Mouse (Mus musculus) neutrophil, adult 65 days (primary cell): ENCODE results near the gene Mad2l1. TPM values are rescaled to one million over a fixed set of nuclear protein-coding genes. Genes with fewer than 3 reads are reported as not detected.

Experiments used
- total RNA-seq: library from RNA; stranded (reverse); gene quantifications from 2 replicates; pipeline ENCODE4 v1.2.4, GENCODE M21; 2023

Gene Mad2l1
- 27.4 and 32.4 TPM in 2 replicates for total RNA-seq

DNA sequence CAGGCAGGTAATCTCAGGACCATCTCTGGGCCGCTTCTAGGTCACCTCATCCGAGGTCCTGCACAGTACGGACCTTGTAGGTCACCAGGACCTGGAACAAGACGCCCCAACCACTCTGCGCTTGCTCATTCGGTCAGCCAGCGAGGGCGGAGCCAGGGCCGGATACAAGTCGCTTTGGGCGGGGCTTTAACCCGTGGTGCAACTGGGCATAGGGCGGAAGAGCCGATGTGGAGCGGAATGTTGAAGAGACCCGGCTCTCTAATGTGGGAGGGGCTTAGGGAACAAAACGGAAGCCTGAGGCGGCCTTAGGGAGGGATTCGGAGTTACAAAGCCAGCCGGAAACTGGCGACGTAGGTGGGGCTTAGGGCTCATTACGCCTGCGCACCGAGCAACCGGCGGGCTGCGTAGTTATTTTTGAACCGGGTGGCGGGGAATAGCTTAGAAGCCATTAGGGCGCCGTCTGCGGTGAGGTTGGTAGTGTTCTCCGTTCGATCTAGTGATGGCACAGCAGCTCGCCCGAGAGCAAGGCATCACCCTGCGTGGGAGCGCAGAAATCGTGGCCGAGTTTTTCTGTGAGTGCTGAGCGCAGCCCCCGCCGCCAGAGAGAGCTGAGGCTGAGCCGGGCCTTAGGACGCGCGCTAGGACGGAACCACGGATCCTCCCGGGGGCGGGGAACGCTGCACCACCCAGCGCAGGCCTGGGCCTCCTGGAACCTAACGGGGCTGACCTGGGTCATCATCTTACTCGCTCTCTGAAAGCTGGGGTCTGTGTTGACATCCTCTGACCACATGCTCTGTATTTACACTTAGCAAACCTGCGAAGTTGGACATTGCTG is at the start of gene Mad2l1:
TSS of gene Mad2l1 (plus strand) at position 363 of the 835 bp plus-strand sequence.

DNA sequence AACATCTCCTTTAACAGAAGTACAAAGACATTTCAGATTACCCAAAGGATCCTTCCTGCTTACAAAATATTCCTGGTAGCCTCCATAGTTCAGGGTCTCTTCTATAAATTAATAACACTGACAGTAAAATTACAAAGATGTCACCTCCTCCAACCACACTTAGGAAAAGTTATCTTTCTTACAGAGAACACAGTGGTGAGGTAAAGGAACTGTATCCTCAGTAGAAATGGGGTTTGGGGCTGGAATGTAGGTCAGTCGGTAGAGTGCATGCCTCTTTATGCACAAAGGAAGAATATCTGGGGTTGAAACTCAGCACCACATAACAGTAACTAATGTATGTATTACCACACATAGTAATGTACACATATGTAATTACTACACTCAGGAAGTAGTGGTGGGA is 24.8 kb downstream of the Mad2l1 start, which contains the start of gene Vmn1r32:
TSS of gene Vmn1r32 (minus strand) at position 101 of the 400 bp plus-strand sequence.

Other genes with a start within 250 kb of the Mad2l1 start
- not detected in 2 replicates for gene Vmn1r32, start 24.7 kb downstream of the Mad2l1 start, total RNA-seq
- gene Vmn1r33, start 82.9 kb downstream of the Mad2l1 start, total RNA-seq: not detected in 2 replicates
- not detected in 2 replicates for gene Vmn1r34, start 108.5 kb downstream of the Mad2l1 start, total RNA-seq
- gene Vmn1r35, start 150.5 kb downstream of the Mad2l1 start, total RNA-seq: not detected in 2 replicates
- not detected in 2 replicates for gene Vmn1r36, start 183.8 kb downstream of the Mad2l1 start, total RNA-seq
- gene Vmn1r37, start 194.0 kb downstream of the Mad2l1 start, total RNA-seq: not detected in 2 replicates
- gene Vmn1r38, start 247.2 kb downstream of the Mad2l1 start, total RNA-seq: not detected in 2 replicates